Mouse (Mus musculus) limb, embryonic 13.5 days (tissue): Measurements from ENCODE around the gene 2310022A10Rik. TPM values are rescaled to one million over a fixed set of nuclear protein-coding genes. Genes with fewer than 3 reads are reported as not detected.
"Not testable (repeated sequence)": the region's sequence is repeated elsewhere in the genome, so short reads cannot be mapped to it uniquely, and the experiment has no call there.

Source experiments
- ATAC-seq: fragments of 200-750 bp; cut with Nextera tagmentation; 2 replicates; pipeline ENCODE4 v1.8.0; 2017; ENCODE audit warnings: low read depth, moderate number of reproducible peaks, moderate TSS enrichment; ENCODE audit not compliant: low FRiP score
- H3K27ac ChIP-seq: fragments of 300-500 bp; sonication (generic); 2 replicates; pipeline ENCODE4 v1.5.1; 2015; ENCODE audit warnings: inconsistent platforms, mild to moderate bottlenecking, moderate library complexity
- H3K27me3 ChIP-seq: fragments of 300-500 bp; sonication (generic); 2 replicates; pipeline ENCODE4 v1.6.1; 2015; ENCODE audit warnings: mild to moderate bottlenecking, inconsistent platforms
- H3K36me3 ChIP-seq: fragments of 300-500 bp; sonication (generic); 2 replicates; pipeline ENCODE4 v1.6.1; 2015; ENCODE audit warnings: inconsistent platforms, mild to moderate bottlenecking, moderate library complexity
- H3K4me1 ChIP-seq: fragments of 300-500 bp; sonication (generic); 2 replicates; pipeline ENCODE4 v1.6.1; 2015; ENCODE audit warnings: inconsistent platforms
- H3K4me2 ChIP-seq: fragments of 300-500 bp; sonication (generic); replicated peaks from 2 replicates; pipeline ENCODE4 v1.6.1; 2015; ENCODE audit warnings: inconsistent platforms, mild to moderate bottlenecking, moderate library complexity
- H3K4me3 ChIP-seq: fragments of 300-500 bp; sonication (generic); 2 replicates; pipeline ENCODE4 v1.5.1; 2015; ENCODE audit warnings: moderate library complexity, mild to moderate bottlenecking, inconsistent platforms
- H3K9ac ChIP-seq: fragments of 300-500 bp; sonication (generic); 2 replicates; pipeline ENCODE4 v1.6.1; 2015; ENCODE audit warnings: mild to moderate bottlenecking, inconsistent platforms
- H3K9me3 ChIP-seq: fragments of 300-500 bp; sonication (generic); 2 replicates; pipeline ENCODE4 v1.6.1; 2016; ENCODE audit warnings: inconsistent platforms
- WGBS: fragments of 180-500 bp; shearing (Covaris S2); methylation state at CpG from one replicate; pipeline ENCODE4 v1.1.7; 2015; 5-methylcytosine and 5-hydroxymethylcytosine counted together
- polyA plus RNA-seq: library from polyadenylated mRNA; unstranded; fragments of >200 nt; fragmentation: Nextera tagmentation; extraction: Ambion mirVana; gene quantifications from 2 replicates; pipeline ENCODE4 v1.2.1, GENCODE M21; 2015

The 2310022A10Rik gene
- polyA plus RNA-seq, 1 experiment from 2014 or later, result 37.0 TPM

DNA sequence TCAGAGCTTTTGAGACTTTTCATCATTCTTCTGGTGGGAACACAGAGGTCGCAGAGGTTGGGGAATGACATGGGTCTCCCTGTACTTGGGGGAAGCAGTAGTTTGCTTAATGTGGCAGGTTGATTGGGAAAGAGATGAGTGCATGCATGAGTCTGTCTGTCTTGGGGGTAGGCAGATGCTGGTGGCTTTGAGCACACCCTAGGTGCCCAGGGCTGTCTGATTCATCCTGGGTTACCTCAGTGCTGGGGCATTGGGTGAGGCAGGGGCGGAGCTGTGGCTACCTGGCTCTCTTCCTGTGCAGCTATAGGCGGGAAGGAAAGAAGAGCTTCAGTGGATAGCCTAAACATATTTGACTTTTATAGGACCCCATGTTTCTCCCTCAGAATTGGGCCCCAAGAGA is 55.1 kb downstream of the 2310022A10Rik start:
- Histone ChIP-seq H3K36me3 (peaks cover 37% of the 10 kb centered on the region), H3K9me3 (no peaks in the 10 kb centered on the region), H3K4me2 (no peak overlapping the region), H3K4me3 (no peak overlapping the region), H3K9ac (peak overlapping the region; percentile 31; the same call in 1 of the 2 replicates), H3K27ac (no peak overlapping the region), H3K27me3 (no peaks in the 10 kb centered on the region), H3K4me1 (peaks cover 43% of the 10 kb centered on the region)
- ATAC-seq, result no peak
- WGBS, result 85% methylated on average over 3 of the region's 3 CpGs

DNA sequence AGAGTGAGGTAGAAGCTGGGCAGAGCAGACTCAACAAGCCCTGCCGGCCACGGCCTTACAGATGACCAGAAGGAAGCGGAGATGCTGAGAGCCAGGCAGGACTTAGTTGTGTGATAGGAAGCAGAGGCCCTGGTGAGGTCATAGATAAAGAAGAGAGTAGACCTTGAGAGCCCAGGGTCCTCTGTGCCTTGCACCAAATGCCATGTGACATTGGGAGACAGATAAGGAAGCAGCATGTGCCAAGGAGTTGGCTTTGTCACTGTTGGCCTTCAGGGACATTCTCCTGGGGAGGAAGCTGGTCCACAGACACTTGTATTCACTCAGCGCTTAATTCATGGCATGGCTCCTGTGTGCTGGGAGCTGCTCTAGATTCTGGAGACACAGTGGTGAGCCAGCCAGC is 56.3 kb downstream of the 2310022A10Rik start:
- H3K4me3 ChIP-seq, result no peak overlapping the region
- peaks cover 37% of the 10 kb centered on the region for H3K36me3 ChIP-seq
- no peaks in the 10 kb centered on the region for H3K27me3 ChIP-seq
- no peak for ATAC-seq
- no peak overlapping the region for H3K9ac ChIP-seq
- H3K4me2 ChIP-seq, result no peak overlapping the region
- H3K9me3 ChIP-seq, result no peaks in the 10 kb centered on the region
- peaks cover 37% of the 10 kb centered on the region for H3K4me1 ChIP-seq
- no peak overlapping the region for H3K27ac ChIP-seq
- 96% methylated on average over 4 of the region's 4 CpGs for WGBS

- peaks cover 37% of the 10 kb centered on the region for H3K36me3 ChIP-seq
- H3K27ac ChIP-seq, result no peak overlapping the region
- WGBS, result 82% methylated on average over 2 of the region's 2 CpGs
- no peak overlapping the region for H3K4me2 ChIP-seq
- H3K9ac ChIP-seq, result no peak overlapping the region
- no peak overlapping the region for H3K4me3 ChIP-seq
- peaks cover 33% of the 10 kb centered on the region for H3K4me1 ChIP-seq
- no peaks in the 10 kb centered on the region for H3K27me3 ChIP-seq
- no peak for ATAC-seq
- H3K9me3 ChIP-seq, result no peaks in the 10 kb centered on the region
Measured at GRCm38 (mm10) chr7:27609688-27610087, 56.7 kb downstream of the 2310022A10Rik start.

DNA sequence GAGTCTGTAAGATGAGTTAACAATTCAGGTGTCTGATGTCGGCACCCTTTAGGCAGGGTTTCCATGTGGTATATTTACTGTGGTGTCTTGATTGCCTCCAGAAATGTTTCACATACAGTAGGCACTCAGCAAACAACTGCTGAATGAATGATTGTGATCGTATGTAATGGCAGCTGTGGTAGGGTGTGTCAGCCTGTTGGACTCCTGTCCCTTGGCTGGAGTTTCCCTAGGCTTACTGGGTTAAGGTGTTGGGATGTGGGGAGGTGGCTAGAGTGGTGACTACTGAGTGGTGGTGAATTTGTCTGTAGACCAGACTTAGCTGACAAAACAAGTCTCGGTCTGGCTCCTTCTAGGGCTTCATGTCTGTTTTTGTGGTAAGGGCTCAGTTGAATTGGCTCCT is 57.3 kb downstream of the 2310022A10Rik start:
- WGBS, result 91% methylated on average over 3 of the region's 3 CpGs
- Histone ChIP-seq H3K27me3 (no peaks in the 10 kb centered on the region), H3K4me2 (no peak overlapping the region), H3K4me1 (peaks cover 26% of the 10 kb centered on the region), H3K9me3 (no peaks in the 10 kb centered on the region), H3K9ac (no peak overlapping the region), H3K4me3 (no peak overlapping the region), H3K36me3 (peaks cover 37% of the 10 kb centered on the region), H3K27ac (no peak overlapping the region)
- no peak for ATAC-seq

DNA sequence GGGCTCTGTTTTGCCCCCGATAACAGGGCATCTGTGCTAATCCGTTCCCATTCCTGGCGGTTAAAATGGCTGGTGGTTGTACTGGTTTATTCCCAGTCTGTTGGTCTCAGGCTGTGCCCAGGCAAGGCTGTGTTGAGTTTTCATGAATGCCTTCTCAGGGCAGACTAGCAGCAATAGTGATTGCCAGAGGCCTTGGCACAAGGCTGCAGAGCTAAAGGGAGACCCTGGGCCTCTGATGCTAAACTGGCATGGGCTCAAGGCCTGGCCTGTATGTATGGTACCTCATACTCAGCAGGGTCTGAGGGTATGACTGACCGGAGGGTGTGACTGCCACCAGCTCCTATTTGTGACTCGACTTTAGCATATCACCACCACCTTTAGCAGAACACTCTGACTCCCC is 57.8 kb downstream of the 2310022A10Rik start:
- WGBS, result 89% methylated on average over 5 of the region's 5 CpGs
- Histone ChIP-seq H3K27me3 (no peaks in the 10 kb centered on the region), H3K4me1 (peaks cover 21% of the 10 kb centered on the region), H3K9ac (no peak overlapping the region), H3K27ac (no peak overlapping the region), H3K36me3 (peaks cover 40% of the 10 kb centered on the region), H3K4me2 (no peak overlapping the region), H3K4me3 (no peak overlapping the region), H3K9me3 (no peaks in the 10 kb centered on the region)
- ATAC-seq, result no peak

GRCm38 (mm10) chr7:27612940-27613339 is 59.9 kb downstream of the 2310022A10Rik start:
- Histone ChIP-seq H3K9ac (no peak overlapping the region), H3K4me3 (no peak overlapping the region), H3K9me3 (no peaks in the 10 kb centered on the region), H3K36me3 (peaks cover 54% of the 10 kb centered on the region), H3K4me1 (0 out of 2 replicates have a peak, but pooled peaks cover under 1% of the 10 kb centered on the region), H3K27me3 (no peaks in the 10 kb centered on the region), H3K4me2 (no peak overlapping the region), H3K27ac (no peak overlapping the region)
- WGBS, result 79% methylated on average over 4 of the region's 4 CpGs
- ATAC-seq, result no peak

GRCm38 (mm10) chr7:27613751-27614499 is 60.9 kb downstream of the 2310022A10Rik start:
- WGBS, result 92% methylated on average over 8 of the region's 8 CpGs
- Histone ChIP-seq H3K9me3 (no peaks in the 10 kb centered on the region), H3K9ac (no peak overlapping the region), H3K36me3 (peaks cover 56% of the 10 kb centered on the region), H3K27me3 (no peaks in the 10 kb centered on the region), H3K4me3 (no peak overlapping the region), H3K4me2 (no peak overlapping the region), H3K27ac (no peak overlapping the region), H3K4me1 (no peaks in the 10 kb centered on the region)
- no peak for ATAC-seq

DNA sequence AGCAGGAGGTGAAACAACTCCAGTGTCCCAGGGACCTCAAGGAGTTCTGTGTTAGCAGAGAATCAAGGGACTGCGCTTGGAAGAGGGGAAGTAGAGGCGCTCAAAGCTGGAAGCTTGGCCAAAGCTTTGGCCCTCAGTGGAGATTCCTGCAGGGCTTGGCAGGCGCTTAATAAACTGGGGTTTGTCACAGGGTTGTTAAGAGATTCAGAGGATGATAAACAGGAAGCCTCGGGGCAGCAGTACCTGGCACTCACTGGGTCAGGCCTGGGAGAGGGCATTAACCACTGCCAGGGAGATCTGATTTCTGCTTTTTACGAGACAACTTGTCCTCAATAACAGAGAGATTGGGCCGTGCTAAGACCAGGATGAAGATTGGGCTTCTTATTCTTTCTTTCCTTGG is 68.0 kb downstream of the 2310022A10Rik start:
- no peak overlapping the region for H3K27ac ChIP-seq
- H3K27me3 ChIP-seq, result no peaks in the 10 kb centered on the region
- 69% methylated on average over 6 of the region's 6 CpGs for WGBS
- H3K4me3 ChIP-seq, result no peak overlapping the region
- H3K9ac ChIP-seq, result no peak overlapping the region
- H3K36me3 ChIP-seq, result peaks cover 98% of the 10 kb centered on the region
- no peaks in the 10 kb centered on the region for H3K9me3 ChIP-seq
- no peak for ATAC-seq
- no peak overlapping the region for H3K4me2 ChIP-seq
- H3K4me1 ChIP-seq, result no peaks in the 10 kb centered on the region

GRCm38 (mm10) chr7:27622234-27622633 is 69.2 kb downstream of the 2310022A10Rik start:
- Histone ChIP-seq H3K4me3 (no peak overlapping the region), H3K9ac (no peak overlapping the region), H3K36me3 (peaks cover 98% of the 10 kb centered on the region), H3K27ac (no peak overlapping the region), H3K27me3 (no peaks in the 10 kb centered on the region), H3K4me2 (no peak overlapping the region), H3K4me1 (no peaks in the 10 kb centered on the region), H3K9me3 (no peaks in the 10 kb centered on the region)
- WGBS, result 82% methylated on average over 1 of the region's 1 CpGs
- 0 out of 2 replicates have a peak, but pooled peaks have one; percentile 54 for ATAC-seq

DNA sequence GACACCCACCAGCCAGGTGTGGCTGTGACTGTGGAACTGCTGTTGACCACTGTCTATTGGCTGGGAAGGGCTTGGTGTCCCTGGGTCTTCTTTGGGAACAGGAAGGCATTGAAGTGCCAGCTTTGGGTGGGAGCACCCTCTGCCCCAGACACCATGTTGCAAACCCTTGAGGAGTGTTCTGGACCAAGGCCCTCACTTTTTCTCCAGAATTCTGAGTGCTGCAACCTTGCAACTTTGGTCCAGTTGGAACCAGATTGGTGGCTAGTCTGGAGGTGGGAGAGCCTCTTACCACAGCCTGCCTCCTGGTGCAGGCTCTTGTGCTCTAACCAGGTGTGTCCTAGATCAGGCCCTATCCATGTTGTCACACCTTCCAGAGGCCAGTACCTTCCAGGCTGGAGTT is 71.9 kb downstream of the 2310022A10Rik start:
- no peaks in the 10 kb centered on the region for H3K4me1 ChIP-seq
- H3K4me2 ChIP-seq, result no peak overlapping the region
- H3K9me3 ChIP-seq, result no peaks in the 10 kb centered on the region
- H3K9ac ChIP-seq, result no peak overlapping the region
- peaks cover 98% of the 10 kb centered on the region for H3K36me3 ChIP-seq
- no peak overlapping the region for H3K4me3 ChIP-seq
- H3K27ac ChIP-seq, result no peak overlapping the region
- ATAC-seq, result no peak
- no peaks in the 10 kb centered on the region for H3K27me3 ChIP-seq

- ATAC-seq, result no peak
- Histone ChIP-seq H3K36me3 (peaks cover 93% of the 10 kb centered on the region), H3K27me3 (no peaks in the 10 kb centered on the region), H3K4me2 (no peak overlapping the region), H3K27ac (no peak overlapping the region), H3K9ac (no peak overlapping the region), H3K9me3 (no peaks in the 10 kb centered on the region), H3K4me3 (no peak overlapping the region), H3K4me1 (no peaks in the 10 kb centered on the region)
- WGBS, result 89% methylated on average over 7 of the region's 7 CpGs
Measured at GRCm38 (mm10) chr7:27627707-27628106, 74.7 kb downstream of the 2310022A10Rik start.

DNA sequence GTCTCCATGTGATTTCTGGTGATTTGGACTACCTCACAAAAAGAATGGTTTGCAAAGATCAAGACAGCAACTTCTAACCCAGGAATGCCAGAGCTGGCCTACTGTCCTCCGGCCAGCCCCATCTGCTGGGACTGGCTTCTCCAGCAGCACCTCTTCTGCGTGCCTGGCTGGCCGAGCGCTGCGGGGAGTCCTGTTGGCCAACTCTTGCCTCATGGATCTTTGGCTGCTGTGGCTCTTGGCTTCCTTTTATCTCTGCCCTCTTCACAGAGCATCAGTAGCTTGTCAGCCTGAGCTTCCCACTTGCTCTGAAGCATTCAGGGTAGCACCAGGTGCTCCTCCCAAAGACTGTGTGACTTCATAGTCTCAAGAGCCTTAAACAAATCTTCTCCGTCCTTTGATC is 75.2 kb downstream of the 2310022A10Rik start:
- Histone ChIP-seq H3K9me3 (no peaks in the 10 kb centered on the region), H3K4me2 (no peak overlapping the region), H3K4me3 (no peak overlapping the region), H3K9ac (no peak overlapping the region), H3K36me3 (peaks cover 93% of the 10 kb centered on the region), H3K27ac (no peak overlapping the region), H3K27me3 (no peaks in the 10 kb centered on the region), H3K4me1 (no peaks in the 10 kb centered on the region)
- WGBS, result 96% methylated on average over 6 of the region's 6 CpGs
- no peak for ATAC-seq

- not testable (repeated sequence) for H3K4me3 ChIP-seq, H3K9ac ChIP-seq, H3K4me2 ChIP-seq, H3K27me3 ChIP-seq, ATAC-seq, H3K4me1 ChIP-seq, H3K27ac ChIP-seq, H3K9me3 ChIP-seq
- 93% methylated on average over 7 of the region's 7 CpGs for WGBS
- H3K36me3 ChIP-seq, result peaks cover 92% of the 10 kb centered on the region
Measured at GRCm38 (mm10) chr7:27628816-27629215, 75.8 kb downstream of the 2310022A10Rik start.
